Mouse (Mus musculus) v-Abl transformed pro-B cells (cell line): ENCODE measurements around the gene Nup50.

Source experiments
- in situ Hi-C, 2 experiments: fragments of 400-800 bp; cut with MboI; formaldehyde crosslinking; loops; one replicate each; pipeline ENCODE4 v1.15.1; 2025; ENCODE audit not compliant: unreplicated experiment in 2 of 2

The Nup50 gene

DNA sequence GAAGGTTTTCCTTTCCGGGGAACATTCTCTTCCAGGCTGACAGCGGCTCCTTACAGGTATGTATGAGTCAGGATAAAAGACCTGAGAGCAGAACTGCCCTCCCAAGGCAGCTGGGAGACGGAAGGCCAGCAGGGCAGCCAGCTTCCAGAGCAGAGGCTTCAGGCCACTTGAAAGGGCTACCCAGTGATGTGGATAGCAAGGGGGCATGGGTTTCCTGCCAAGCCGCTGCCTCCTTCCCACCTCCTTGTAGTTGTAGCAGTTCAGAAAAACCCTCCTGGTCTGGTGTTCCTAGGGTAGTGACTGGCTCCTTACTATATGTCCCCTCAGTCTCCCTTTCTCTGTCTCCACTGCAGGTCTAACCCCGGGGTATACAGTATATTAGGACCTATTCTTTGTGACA is 21.1 kb downstream of the Nup50 start:
- in situ Hi-C loops: no loop called here

DNA sequence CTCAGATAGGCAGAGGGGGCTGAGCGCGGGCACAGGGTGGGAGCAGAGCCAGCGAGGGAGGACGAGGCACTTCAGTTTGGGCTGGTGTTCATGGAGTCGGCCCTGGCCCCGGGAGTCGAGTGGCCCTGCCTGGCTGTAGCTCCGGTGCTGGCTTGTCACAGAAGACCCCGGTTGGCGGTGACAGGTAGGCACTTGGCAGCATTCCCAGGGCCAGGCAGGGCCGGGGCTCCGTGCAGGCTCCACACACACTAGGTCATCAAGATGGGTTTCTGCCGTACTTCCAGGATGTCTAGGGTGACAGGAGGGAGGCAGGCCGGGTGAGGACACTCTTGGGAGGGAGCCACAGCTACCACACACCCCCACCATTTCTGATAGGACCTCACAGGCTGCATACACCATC is 25.8 kb downstream of the Nup50 start:
- in situ Hi-C loops: no loop called here

GRCm38 (mm10) chr15:84950053-84950452 is 26.8 kb downstream of the Nup50 start:
- in situ Hi-C loops: no loop called here

DNA sequence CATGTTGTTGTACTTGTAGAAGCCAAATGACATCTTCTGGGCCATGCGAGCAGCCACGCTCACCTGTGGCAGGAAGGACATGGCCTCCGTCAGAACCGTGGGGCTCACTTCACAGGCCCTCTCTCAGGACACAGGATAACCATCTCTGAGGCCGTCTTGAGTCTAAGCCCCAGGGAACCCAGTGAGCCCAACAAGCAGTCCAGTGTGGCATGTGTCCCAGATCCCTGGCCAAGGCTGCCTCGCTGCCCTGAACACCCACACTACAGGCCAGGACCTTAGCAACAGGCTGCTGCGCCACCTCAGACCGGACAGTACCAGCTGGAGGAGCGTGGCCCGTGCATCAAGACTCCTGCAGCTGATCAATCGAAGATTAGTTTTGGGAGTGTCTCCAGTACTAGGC is 30.0 kb downstream of the Nup50 start:
- in situ Hi-C loops: no loop called here

DNA sequence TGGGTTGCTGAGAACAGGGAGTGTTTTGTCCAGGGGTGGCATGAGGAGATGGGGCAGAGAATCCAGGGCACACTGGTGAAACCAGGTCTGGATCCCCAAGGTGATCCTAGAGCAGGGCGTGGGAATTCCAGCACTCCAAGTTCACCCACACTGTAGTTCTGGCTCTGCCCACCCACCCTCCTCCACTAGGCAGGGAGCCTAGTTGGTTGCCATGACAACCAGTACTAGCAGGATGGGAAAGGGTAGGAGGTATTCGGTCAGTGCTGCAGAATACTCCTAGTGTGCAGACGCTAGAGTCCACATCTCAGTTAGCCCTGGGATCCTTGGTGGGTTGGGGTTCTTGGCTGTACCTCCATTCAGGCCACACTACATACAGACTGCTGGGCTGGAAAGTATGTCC is 34.6 kb downstream of the Nup50 start:
- in situ Hi-C loops: no loop called here

DNA sequence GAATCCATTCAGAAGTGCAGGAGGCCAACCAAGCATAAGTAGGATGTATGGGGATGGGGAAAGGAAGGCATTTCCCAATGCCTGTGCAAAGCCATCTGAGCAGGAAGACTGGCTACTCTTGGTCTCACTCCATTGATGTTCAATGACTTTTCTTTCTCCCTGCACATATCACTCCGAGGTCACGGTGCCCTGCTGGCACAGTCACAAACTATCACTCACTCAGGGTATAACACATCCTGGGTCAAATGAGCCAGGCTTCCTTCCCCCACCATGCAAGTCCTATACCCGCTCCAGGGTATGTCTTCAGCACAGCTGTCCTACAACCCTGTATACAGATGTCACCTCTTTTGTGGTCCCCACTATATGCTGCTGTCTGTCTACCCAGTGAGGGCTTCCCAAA is 35.1 kb downstream of the Nup50 start:
- in situ Hi-C loops: no loop called here

DNA sequence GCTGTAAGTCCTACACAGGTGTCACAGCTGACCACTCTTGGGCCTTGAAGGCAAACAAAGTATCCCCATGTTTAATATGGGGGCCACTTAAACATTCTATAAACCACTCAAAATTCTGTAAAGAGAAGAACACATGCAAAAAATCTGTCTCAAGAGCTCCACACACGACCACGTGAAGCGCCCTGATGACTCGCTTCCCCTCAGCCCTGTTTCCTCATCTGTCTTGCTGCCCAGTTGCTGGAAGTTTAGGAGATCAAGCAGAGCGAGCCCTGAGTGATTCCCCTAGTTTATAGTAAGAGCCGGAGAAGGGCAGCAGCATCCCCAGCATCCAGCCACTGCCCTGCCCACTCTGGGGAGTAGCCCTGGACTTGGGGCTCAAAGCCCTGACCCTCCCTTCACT is 36.7 kb downstream of the Nup50 start:
- in situ Hi-C loops: no loop called here

DNA sequence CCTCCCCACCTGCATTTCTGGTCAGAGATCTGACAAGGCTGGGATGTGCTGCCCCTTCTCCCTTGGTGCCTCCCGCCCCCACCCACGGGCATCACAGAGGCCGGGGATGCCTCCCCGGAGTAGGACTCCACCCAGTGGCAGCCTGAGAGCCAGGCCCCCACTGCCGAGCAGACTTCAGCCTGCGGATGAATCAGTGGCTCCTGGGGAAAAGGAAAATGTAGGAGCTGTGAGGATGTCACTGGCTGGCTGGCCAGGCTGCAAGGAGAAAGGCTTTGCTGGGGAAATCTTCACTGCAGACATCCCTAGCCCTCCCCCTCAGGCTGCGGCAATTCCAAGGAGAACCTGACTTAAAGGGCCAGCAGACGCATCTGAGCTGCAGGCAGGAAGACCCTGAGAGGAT is 37.5 kb downstream of the Nup50 start:
- in situ Hi-C loops: no loop called here

DNA sequence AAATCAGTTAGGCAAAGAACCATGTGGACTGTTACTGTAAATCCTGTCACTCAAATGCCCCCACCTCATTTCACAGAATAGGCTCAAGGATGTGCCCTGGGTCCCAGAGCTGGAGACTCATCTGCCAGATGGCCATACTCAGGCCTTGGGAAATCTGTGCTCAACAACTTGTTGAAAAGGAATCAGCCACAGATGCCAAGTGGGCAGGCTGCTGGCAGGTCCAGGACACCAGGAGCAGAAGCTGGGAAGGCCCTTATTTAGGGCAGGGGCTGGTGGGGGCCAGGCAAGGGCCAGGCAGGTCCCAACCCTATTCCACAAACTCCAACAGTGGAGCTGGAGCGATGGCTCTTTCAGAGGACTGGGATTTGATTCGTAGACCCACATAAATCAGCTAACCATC is 39.3 kb downstream of the Nup50 start:
- in situ Hi-C loops: no loop called here

DNA sequence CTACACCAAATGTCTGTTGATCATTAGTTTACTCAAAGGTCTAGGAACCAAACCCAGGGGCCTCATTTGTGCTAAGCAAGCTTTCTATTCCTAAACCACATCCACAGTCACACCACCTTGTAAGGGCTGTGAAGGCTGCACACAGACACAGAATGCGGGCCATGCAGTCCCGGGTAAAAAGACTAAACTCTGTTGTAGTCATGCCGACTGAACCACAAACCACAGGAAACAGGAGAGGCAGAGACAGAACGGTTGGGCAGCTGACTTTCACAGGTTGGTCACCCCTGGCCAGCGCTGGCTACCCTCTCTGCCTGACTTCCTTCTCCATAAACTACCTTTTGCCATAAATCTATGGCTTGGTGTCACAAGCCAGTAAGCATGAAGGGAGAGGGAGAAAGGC is 41.6 kb downstream of the Nup50 start:
- in situ Hi-C loops: no loop called here

GRCm38 (mm10) chr15:84965575-84966360 is 42.6 kb downstream of the Nup50 start:
- in situ Hi-C loops: no loop called here

DNA sequence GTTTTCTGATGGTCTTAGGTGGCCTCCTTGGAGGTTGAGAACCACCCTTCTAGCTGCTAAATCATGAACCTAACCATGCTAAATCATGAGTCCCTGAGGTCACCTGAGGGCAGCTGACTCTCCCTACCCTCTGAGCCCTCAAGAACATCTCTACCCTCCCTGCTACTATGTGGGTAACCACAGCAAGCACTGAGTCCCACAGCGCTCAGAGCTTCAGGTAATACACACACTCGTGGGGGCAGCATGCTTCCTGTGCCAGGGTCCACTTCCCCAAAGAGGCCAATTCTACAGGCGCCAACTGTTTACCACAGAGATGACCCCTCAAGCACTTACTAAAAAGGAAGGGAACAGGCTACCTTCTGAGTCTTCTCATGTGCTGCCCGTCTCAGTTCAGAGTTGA is 45.3 kb downstream of the Nup50 start:
- in situ Hi-C loops: no loop called here

DNA sequence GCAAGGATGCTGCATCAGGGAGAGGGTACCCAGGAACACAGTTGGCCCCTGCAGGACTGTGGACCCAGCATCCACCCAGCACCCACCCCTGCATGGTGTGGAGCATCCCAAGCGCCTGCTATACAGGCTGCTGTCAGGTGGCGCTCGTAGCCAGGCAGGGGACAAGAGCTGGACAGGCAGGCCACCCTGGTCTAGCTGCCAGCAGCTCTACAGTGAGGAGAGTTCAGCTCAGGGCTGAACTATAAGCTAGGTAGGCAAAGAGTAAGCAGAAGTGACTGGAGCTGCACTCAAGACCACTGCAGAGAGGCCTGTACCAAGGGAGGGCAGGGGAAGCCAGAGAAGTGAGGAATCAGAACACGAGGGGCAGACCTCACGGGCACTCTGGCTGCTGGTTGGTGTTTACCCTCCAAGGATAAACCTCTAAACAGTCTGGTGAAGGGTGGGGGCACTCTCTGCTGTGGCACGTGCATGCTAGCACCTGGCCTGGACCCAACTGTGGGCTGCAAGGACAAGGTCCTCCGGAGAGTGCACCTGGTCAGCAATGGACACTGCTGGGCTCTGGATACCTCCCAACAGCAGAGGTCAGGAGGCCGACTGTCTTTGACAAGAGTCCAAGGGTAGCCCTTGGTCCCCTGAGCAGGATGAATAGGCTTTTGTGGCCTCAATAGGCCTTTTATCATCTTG is 49.8 kb downstream of the Nup50 start:
- in situ Hi-C loops: no loop called here

- in situ Hi-C loops: no loop called here
Measured at GRCm38 (mm10) chr15:84973544-84973871, 50.3 kb downstream of the Nup50 start.

DNA sequence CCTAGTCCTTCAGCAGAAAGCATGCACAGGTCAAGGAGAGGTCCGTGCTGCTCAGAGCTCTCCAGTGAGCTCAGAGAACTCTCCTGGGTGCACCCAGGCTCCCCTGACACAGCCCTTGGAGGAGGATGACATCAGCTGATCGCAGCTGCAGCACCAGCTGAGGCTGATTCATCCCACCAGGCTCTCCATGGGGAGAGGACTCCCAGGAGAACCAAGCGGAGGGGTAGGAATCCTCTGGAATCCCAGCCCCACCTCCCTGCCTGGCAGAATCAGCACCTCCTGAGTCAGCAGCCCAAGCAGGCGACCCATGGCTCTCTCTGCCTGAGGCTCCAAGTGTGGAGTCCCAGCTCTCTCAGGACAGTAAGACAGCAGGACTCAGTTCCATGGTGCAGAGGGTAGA is 52.5 kb downstream of the Nup50 start:
- in situ Hi-C loops: no loop called here

DNA sequence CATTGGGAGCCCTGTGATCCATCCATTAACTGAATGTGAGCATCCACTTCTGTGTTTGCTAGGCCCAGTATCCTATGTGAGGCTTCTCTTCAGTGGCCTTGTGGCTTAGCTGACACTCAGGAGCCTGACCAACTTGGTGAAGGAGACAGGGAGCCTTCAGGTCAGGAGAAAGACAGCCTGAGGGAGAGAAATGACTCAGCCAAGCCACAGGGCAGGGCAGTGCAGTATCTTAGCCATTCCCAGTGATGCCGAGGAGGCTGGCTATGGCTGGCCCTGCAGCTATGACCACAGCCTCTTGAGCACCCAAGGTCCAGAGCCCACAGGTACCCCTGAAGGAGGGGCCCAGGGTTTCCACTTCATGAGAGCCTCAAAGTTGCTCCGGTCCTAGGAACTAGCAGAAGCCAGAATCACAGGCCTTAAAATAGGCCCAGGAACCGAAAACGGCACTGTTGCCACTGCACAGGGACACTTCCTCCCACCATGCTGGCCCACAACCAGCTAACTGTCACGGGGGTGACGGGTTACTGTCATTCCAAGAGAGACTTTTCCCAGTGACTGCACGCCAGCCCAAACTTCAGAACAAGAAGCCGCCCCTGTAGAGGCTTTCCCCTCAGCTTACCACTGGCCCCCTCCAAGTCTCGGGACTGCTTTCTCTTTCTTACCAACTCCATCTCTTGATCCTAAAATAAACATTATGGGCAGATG is 58.5 kb downstream of the Nup50 start:
- in situ Hi-C loops: no loop called here

DNA sequence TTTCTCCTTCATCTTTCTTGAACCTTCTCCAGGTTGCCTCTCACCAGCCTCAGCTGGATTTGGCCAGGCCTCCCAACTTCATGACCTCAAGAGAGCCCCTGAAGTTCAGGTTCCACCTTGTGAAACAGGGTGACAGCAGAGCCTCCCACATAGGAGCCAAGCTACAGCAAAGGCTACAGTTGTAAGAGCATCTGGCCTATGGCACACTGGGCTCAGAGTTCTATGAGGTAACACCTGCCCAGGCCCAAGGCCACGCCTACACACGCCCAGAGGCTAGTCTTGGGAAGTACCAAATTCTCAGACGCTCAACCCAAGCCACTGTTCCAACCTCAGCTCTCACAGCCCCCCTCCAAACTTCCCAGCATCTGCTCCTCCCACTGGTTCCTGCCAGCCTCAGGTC is 59.7 kb downstream of the Nup50 start:
- in situ Hi-C loops: no loop called here

DNA sequence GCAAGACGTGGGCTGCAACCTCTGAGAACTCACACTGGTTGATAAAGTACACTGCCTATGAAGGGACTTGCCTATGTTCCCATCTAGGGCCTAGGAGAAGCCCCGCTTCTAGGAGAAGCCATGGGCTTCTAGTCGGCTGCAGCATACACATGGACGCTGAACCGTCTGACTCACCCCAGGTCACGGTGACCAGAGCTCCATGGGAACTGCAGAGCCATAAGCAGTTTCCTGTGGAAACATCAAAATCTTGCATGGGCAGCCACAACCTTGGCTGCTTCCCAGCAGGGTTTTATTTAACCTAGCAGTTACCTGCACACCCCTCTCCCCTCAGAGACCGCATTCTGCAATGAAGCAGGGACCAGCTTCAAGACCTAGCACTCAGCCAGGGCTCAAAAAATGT is 60.5 kb downstream of the Nup50 start:
- in situ Hi-C loops: no loop called here

GRCm38 (mm10) chr15:84985516-84986160 is 62.4 kb downstream of the Nup50 start:
- in situ Hi-C loops: no loop called here

DNA sequence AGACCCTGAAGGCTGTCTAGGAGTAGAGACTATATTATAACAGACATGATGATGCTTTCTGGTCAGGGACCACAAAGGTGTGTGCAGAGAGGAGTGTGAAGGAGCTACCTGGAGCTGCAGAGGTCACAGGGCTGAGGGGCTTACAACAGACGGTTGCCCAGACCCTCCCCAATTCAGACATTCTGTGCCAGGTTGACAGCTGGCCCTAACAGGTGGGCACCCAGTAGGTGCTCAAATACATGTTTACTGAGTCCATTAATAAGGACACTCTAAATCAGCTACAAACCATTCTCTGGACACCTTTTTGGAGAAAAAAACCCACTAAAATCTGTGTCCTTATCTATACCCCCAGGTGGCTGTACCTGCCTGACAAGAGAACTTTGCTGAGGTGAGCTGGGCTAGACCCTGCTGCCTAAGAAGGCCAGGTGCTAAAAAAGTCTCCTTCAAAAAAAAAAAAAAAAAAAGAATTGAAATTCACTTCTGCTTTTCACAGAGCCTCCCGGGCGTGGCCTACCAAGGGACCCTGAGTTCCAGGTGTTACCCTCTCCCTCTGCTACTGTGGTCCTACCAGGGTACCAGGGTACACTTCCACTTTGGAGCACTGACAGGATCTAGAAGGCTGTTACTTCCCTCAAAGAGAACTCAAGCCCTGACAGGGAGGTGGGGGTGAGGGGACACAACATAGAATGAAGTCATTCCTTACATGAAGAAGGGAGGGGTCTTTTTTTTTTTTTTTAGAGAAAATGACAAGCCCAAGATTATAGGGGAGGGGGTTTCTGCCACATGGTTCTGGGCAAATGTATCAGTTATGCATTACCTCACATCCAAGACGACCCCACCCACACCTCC is 63.2 kb downstream of the Nup50 start:
- in situ Hi-C loops: no loop called here
